Mouse (Mus musculus) limb, embryonic 12.5 days (tissue): ENCODE measurements around the gene Gm45140. TPM values are rescaled to one million over a fixed set of nuclear protein-coding genes. Genes with fewer than 3 reads are reported as not detected.

ENCODE experiments used
- ATAC-seq: fragments of 200-750 bp; cut with Nextera tagmentation; 2 replicates; pipeline ENCODE4 v1.8.0; 2017; ENCODE audit warnings: low read depth, moderate TSS enrichment; ENCODE audit not compliant: insufficient number of reproducible peaks, insufficient read depth, low FRiP score, low TSS enrichment
- H3K27ac ChIP-seq: fragments of 300-500 bp; sonication (generic); 2 replicates; pipeline ENCODE4 v1.5.1; 2016; ENCODE audit warnings: mild to moderate bottlenecking, moderate library complexity
- H3K27me3 ChIP-seq: fragments of 300-500 bp; sonication (generic); 2 replicates; pipeline ENCODE4 v1.6.1; 2016; ENCODE audit warnings: mild to moderate bottlenecking, moderate library complexity
- H3K36me3 ChIP-seq: fragments of 300-500 bp; sonication (generic); 2 replicates; pipeline ENCODE4 v1.6.1; 2016; ENCODE audit warnings: mild to moderate bottlenecking, moderate library complexity
- H3K4me1 ChIP-seq: fragments of 300-500 bp; sonication (generic); replicated peaks from 2 replicates; pipeline ENCODE4 v1.6.1; 2016
- H3K4me2 ChIP-seq: fragments of 300-500 bp; sonication (generic); 2 replicates; pipeline ENCODE4 v1.6.1; 2016; ENCODE audit warnings: mild to moderate bottlenecking, moderate library complexity
- H3K4me3 ChIP-seq: fragments of 300-500 bp; sonication (generic); replicated peaks from 2 replicates; pipeline ENCODE4 v1.5.1; 2016; ENCODE audit warnings: mild to moderate bottlenecking
- H3K9ac ChIP-seq: fragments of 300-500 bp; sonication (generic); replicated peaks from 2 replicates; pipeline ENCODE4 v1.6.1; 2016; ENCODE audit warnings: mild to moderate bottlenecking, moderate library complexity
- H3K9me3 ChIP-seq: fragments of 300-500 bp; sonication (generic); 2 replicates; pipeline ENCODE4 v1.6.1; 2016; ENCODE audit warnings: mild to moderate bottlenecking, moderate library complexity
- WGBS: fragments of 180-500 bp; shearing (Covaris S2); methylation state at CpG from one replicate; pipeline ENCODE4 v1.1.7; 2016; 5-methylcytosine and 5-hydroxymethylcytosine counted together
- polyA plus RNA-seq: library from polyadenylated mRNA; unstranded; fragments of >200 nt; fragmentation: Nextera tagmentation; extraction: Ambion mirVana; gene quantifications from 2 replicates; pipeline ENCODE4 v1.2.1, GENCODE M21; 2016

Gm45140 gene
- polyA plus RNA-seq, 1 experiment from 2014 or later, result 4.6 TPM

DNA sequence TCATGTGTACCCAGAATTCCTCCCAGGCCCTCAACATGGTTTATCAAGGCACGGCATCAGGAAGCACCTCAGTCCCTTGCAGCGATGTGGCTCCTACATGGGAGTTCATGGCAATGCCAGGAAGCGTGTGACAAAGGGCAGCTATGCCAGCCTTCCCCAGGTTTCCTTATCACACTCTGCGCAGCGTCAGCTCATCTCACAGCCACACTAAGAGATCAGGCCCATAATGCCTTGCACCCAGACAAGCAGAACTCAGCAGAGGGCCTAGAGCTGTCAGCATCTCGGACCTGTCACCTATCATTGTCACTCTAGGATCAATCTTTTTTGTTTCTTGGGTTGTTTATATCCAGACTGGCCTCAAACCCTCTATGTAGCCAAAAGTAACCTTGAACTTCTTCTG is 36.0 kb downstream of the Gm45140 start:
- H3K27ac ChIP-seq, result no peak overlapping the region
- H3K27me3 ChIP-seq, result no peaks in the 10 kb centered on the region
- no peaks in the 10 kb centered on the region for H3K9me3 ChIP-seq
- 91% methylated on average over 6 of the region's 6 CpGs for WGBS
- H3K4me2 ChIP-seq, result no peak overlapping the region
- H3K36me3 ChIP-seq, result peaks cover 4% of the 10 kb centered on the region; the same call in 1 of the 2 replicates
- H3K4me3 ChIP-seq, result no peak overlapping the region
- no peak overlapping the region for H3K9ac ChIP-seq
- ATAC-seq, result no peak
- peaks cover 8% of the 10 kb centered on the region for H3K4me1 ChIP-seq

DNA sequence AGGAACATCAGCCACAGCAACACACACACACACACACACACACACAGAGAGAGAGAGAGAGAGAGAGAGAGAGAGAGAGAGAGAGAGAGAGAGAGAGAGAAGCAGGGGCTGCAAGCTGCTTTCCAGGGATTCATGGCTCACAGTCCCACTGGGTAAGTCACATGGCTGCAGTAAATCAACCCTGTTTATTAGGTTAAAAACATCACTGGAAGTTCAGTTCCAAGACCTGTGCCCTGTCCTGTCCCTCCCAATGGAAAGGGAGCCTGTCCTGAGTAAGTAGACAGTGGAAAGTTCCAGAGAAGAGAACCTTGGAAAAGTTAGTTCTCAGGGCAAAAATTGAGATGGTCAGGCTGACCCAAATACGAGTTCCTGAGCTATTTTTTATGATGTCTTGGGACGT is 38.3 kb downstream of the Gm45140 start:
- no peak overlapping the region for H3K4me2 ChIP-seq
- 17% methylated on average over 2 of the region's 2 CpGs for WGBS
- no peaks in the 10 kb centered on the region for H3K27me3 ChIP-seq

GRCm38 (mm10) chr6:87796251-87796880 is 39.2 kb downstream of the Gm45140 start:
- Histone ChIP-seq H3K36me3 (peaks cover 23% of the 10 kb centered on the region), H3K9me3 (no peaks in the 10 kb centered on the region), H3K27me3 (no peaks in the 10 kb centered on the region), H3K4me2 (no peak overlapping the region), H3K9ac (no peak overlapping the region), H3K27ac (no peak overlapping the region), H3K4me1 (peaks cover 8% of the 10 kb centered on the region), H3K4me3 (no peak overlapping the region)
- ATAC-seq, result no peak
- WGBS, result 92% methylated on average over 6 of the region's 6 CpGs

More for the DNA sequence above, 38.3 kb downstream of the Gm45140 start:
- Histone ChIP-seq H3K4me3 (no peak overlapping the region), H3K9me3 (no peaks in the 10 kb centered on the region), H3K9ac (no peak overlapping the region), H3K4me1 (peaks cover 8% of the 10 kb centered on the region), H3K36me3 (peaks cover 13% of the 10 kb centered on the region), H3K27ac (no peak overlapping the region)
- no peak for ATAC-seq

- Histone ChIP-seq H3K4me2 (no peak overlapping the region), H3K4me1 (peaks cover 8% of the 10 kb centered on the region), H3K36me3 (peaks cover 24% of the 10 kb centered on the region), H3K4me3 (no peak overlapping the region), H3K27me3 (no peaks in the 10 kb centered on the region), H3K27ac (no peak overlapping the region), H3K9ac (no peak overlapping the region), H3K9me3 (no peaks in the 10 kb centered on the region)
- 79% methylated on average over 6 of the region's 6 CpGs for WGBS
- ATAC-seq, result no peak
Observed at GRCm38 (mm10) chr6:87795385-87796150, 40.0 kb downstream of the Gm45140 start.

DNA sequence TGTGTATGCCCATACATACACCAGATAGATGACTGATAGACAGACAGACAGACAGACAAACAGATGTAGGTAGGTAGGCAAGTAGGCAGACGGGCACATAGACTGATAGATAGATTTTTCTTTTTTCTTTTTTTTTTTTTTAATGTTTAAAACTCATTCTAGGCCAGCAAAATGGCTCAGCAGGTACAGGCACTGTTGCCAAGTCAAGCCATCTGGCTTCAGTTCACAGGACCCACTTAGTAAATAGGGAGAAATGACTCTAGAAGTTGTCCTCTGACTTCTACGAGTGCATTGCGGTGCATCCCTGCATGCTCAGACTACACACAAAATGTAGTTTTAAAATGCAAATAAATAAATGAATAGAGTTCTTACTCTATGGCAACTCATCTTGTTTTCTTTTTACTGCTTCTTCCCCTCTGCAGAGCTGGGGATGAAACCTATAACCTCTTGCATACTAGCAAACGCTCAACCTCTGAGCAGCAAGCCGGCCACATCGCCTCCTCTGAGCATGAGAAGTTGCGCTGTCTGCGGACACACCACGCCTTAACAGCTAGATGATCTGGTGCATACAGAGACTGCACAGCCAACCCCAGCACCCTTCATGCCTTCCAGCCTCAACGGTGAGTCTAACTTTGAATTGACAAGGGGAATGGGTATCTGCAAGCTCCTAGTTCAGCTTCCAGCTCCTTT is 41.6 kb downstream of the Gm45140 start:
- 91% methylated on average over 10 of the region's 10 CpGs for WGBS
- Histone ChIP-seq H3K9ac (no peak overlapping the region), H3K27me3 (no peaks in the 10 kb centered on the region), H3K27ac (no peak overlapping the region), H3K4me1 (peaks cover 17% of the 10 kb centered on the region), H3K36me3 (peaks cover 24% of the 10 kb centered on the region), H3K4me3 (no peak overlapping the region), H3K9me3 (no peaks in the 10 kb centered on the region), H3K4me2 (no peak overlapping the region)
- ATAC-seq, result no peak

DNA sequence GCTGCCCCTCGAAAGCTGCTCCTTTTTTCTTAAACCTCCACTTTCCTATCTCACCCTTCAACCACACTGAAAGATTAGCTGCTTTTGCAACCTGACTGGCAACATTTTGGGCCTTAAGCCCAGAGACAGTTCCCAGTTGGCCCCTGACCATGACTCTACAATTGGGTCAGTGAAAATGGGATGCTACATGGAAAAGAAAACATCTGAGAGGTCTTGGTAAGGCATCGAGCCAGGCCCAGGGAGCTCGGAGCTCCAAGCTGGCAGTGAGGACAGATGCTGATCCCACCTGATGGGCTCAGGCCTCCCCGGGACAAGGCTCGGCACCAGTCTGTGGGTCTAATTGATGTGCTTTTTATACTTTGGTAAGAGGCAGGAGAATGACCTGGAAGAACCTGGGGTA is 43.8 kb downstream of the Gm45140 start:
- Histone ChIP-seq H3K27ac (no peak overlapping the region), H3K4me1 (peaks cover 11% of the 10 kb centered on the region), H3K4me2 (no peak overlapping the region), H3K4me3 (no peak overlapping the region), H3K36me3 (peaks cover 24% of the 10 kb centered on the region), H3K9ac (no peak overlapping the region), H3K27me3 (no peaks in the 10 kb centered on the region), H3K9me3 (no peaks in the 10 kb centered on the region)
- no peak for ATAC-seq
- 91% methylated on average over 5 of the region's 5 CpGs for WGBS

DNA sequence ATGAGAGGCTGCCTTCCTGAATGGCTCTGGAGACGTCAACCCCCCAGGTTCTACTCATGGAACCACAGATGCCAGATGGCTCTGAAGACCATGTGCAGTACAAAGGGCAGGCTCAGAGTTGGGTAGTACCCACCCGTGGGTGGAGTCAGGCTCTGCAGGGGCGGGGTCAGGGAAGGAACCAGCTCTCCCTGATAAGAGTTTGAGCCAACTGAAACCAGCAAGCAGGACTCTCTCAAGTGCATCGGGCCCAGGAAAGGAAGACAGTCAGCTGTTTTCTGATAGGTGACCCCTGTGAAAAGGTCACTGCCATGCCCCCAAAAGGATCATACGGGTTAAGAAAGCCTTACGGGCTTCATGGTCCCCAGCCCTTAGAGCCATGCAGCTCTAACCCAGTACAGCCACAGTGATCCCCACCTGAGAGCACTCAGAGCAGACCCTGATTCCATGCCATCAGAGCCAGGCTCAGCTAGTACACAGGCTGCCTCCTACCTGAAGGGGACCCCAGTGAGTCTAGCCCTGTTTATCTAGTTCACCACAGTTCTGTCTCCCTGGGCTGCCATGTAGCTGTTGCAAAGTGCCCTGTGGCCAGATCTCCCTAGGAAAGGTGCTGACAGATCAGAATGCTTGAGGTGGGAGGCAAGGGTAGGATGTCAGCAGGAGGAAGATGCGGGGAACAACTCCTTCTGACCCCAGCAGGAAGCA is 44.7 kb downstream of the Gm45140 start:
- no peak overlapping the region for H3K4me3 ChIP-seq
- no peak for ATAC-seq
- H3K27ac ChIP-seq, result no peak overlapping the region
- no peaks in the 10 kb centered on the region for H3K27me3 ChIP-seq
- H3K4me2 ChIP-seq, result no peak overlapping the region
- WGBS, result 74% methylated on average over 7 of the region's 7 CpGs
- H3K9me3 ChIP-seq, result no peaks in the 10 kb centered on the region
- H3K9ac ChIP-seq, result no peak overlapping the region
- peaks cover 11% of the 10 kb centered on the region for H3K4me1 ChIP-seq
- H3K36me3 ChIP-seq, result peaks cover 24% of the 10 kb centered on the region

DNA sequence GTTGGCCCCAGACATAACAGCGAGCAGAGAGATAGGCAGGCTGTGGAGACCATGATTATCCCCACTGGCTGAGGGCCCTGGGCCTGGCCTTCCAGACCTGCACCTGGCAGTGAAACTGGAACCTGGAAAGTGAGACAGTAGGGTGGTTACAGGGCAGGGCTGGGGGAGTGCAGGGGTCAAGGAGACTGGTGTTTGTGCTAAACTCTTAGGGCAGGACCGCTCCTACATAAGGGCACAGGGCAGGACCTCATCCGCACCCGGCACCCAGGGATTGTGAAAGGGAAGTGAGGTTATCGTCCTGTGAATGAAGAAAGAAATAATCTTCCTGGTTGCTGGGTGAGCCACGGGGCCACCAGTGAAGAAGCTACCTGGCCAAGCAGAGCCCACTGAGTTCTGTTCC is 45.8 kb downstream of the Gm45140 start:
- Histone ChIP-seq H3K9me3 (no peaks in the 10 kb centered on the region), H3K27ac (no peak overlapping the region), H3K4me1 (peaks cover 11% of the 10 kb centered on the region), H3K4me2 (no peak overlapping the region), H3K27me3 (no peaks in the 10 kb centered on the region), H3K4me3 (no peak overlapping the region), H3K36me3 (peaks cover 24% of the 10 kb centered on the region), H3K9ac (no peak overlapping the region)
- 90% methylated on average over 6 of the region's 6 CpGs for WGBS
- ATAC-seq, result no peak

DNA sequence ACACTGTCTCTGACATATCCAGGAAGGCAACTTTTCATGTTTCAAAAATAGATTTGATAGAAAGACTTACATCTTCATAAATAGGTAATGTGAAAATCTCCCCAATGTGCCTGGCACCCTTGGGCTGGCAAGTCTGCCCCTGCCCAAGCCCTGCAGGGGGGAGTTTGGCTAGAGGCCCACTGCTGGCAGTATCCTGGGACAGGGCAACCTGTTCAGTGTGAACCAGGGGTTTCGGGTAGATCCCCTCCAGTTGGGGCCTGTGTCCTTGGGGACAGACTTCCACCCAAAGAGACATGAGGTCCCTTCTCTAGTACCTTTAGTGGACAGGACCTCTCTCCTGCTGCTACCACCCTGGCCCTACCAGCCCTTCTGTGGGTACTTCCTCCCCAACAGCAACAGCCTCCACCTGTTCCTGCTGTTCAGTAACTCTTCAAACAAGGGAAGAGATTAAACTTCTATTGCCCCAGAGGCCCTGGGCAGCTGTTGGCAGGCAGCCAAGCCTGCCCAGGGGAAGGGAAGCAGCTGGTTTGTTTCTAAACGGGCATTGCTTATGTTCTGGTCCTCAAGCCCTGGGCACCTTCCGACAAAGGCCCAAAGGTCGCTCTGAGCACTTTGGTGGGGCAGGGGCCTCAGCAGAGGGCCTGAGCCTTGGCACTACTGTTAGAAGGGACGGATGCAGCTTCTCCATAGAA is 46.6 kb downstream of the Gm45140 start:
- Histone ChIP-seq H3K27me3 (no peaks in the 10 kb centered on the region), H3K36me3 (peaks cover 21% of the 10 kb centered on the region), H3K9me3 (no peaks in the 10 kb centered on the region), H3K4me2 (no peak overlapping the region), H3K4me3 (no peak overlapping the region), H3K27ac (no peak overlapping the region), H3K9ac (no peak overlapping the region), H3K4me1 (peaks cover 11% of the 10 kb centered on the region)
- WGBS, result 55% methylated on average over 5 of the region's 5 CpGs
- ATAC-seq, result no peak

DNA sequence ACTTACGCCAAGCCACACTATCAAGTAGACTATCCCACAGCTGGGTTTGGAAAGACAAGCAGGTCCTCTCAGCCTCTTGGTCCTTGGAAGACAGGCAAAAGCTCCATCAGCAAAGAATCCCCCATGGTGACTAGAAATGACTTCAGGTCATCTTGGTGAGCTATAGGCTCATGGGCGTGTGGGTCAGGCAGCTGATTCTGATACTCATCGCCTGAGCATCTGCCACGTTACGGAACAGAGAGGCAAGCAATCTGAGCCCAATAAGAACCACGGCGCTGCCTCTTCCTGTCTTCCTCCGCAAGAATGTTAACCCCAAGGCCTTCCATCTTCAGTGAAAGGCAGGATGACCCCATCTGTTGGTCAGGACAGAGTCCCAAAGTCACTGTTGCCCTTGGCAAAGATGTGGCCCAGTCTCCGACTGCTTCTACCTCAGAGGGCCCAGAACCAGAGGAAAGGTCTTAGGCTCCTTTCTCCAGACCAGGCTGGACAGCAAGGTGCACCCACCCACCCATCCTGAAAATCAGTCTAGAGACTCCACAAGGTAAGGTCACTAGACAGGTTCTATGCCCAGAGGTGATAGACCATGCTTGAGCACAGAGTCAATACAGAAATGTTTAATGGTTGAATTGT is 47.2 kb downstream of the Gm45140 start:
- Histone ChIP-seq H3K9me3 (no peaks in the 10 kb centered on the region), H3K9ac (no peak overlapping the region), H3K36me3 (peaks cover 18% of the 10 kb centered on the region), H3K27me3 (no peaks in the 10 kb centered on the region), H3K4me2 (no peak overlapping the region), H3K27ac (no peak overlapping the region), H3K4me3 (no peak overlapping the region), H3K4me1 (peaks cover 11% of the 10 kb centered on the region)
- 87% methylated on average over 9 of the region's 9 CpGs for WGBS
- no peak for ATAC-seq
